Mouse (Mus musculus) thymus, adult 2 months (tissue): ENCODE data around the gene Ublcp1. TPM values are rescaled to one million over a fixed set of nuclear protein-coding genes. Genes with fewer than 3 reads are reported as not detected.
A peak's percentile ranks its signal among the peaks of the same experiment; 100 is the strongest.

Experiments used
- DNase-seq: peaks from one replicate; pipeline ENCODE4 v3.0.0; 2021
- H3K27ac ChIP-seq: fragments of 200-500 bp; 2 replicates; pipeline ENCODE4 v1.5.1; 2012; ENCODE audit warnings: low read length, control low read depth; ENCODE audit not compliant: control insufficient read depth, insufficient read depth
- H3K27me3 ChIP-seq: fragments of 200-500 bp; 2 replicates; pipeline ENCODE4 v1.6.1; 2012; ENCODE audit warnings: mild to moderate bottlenecking, low read length, moderate library complexity, mixed read lengths; ENCODE audit not compliant: control insufficient read depth, insufficient read depth
- H3K36me3 ChIP-seq: fragments of 200-500 bp; 2 replicates; pipeline ENCODE4 v1.6.1; 2012; ENCODE audit warnings: mild to moderate bottlenecking, low read length, moderate library complexity; ENCODE audit not compliant: control insufficient read depth, insufficient read depth
- H3K4me1 ChIP-seq: fragments of 200-500 bp; replicated peaks from 2 replicates; pipeline ENCODE4 v1.6.1; 2012; ENCODE audit warnings: low read length; ENCODE audit not compliant: control insufficient read depth, insufficient read depth
- H3K4me3 ChIP-seq: fragments of 200-500 bp; 2 replicates; pipeline ENCODE4 v1.5.1; 2012; ENCODE audit warnings: mild to moderate bottlenecking, low read length, control low read depth, moderate library complexity; ENCODE audit not compliant: control insufficient read depth, insufficient read depth
- CTCF ChIP-seq: fragments of 200-500 bp; IDR thresholded peaks from 2 replicates; pipeline ENCODE4 v1.5.1; 2012; ENCODE audit warnings: mild to moderate bottlenecking, control low read depth, low read length, moderate library complexity, borderline replicate concordance; ENCODE audit not compliant: control insufficient read depth, poor library complexity, insufficient read depth; ENCODE audit errors: extremely low read depth
- POLR2A ChIP-seq: fragments of 200-500 bp; IDR thresholded peaks from 2 replicates; pipeline ENCODE4 v1.6.1; 2012; ENCODE audit warnings: mild to moderate bottlenecking, low read length, control low read depth, moderate library complexity; ENCODE audit not compliant: control insufficient read depth, poor library complexity, insufficient read depth; ENCODE audit errors: extremely low read depth
- WGBS: fragments of 180-500 bp; shearing (Covaris S2); methylation state at CpG from one replicate; pipeline ENCODE4 v1.1.7; 2018; 5-methylcytosine and 5-hydroxymethylcytosine counted together
- polyA plus RNA-seq: library from polyadenylated mRNA; depleted of rRNA; stranded (reverse); fragments of >200 nt; gene quantifications from 2 replicates; pipeline ENCODE4 v1.2.3, GENCODE M21; 2012; rRNA removed

The Ublcp1 gene
- 10.1 and 10.7 TPM in 2 replicates for polyA plus RNA-seq

DNA sequence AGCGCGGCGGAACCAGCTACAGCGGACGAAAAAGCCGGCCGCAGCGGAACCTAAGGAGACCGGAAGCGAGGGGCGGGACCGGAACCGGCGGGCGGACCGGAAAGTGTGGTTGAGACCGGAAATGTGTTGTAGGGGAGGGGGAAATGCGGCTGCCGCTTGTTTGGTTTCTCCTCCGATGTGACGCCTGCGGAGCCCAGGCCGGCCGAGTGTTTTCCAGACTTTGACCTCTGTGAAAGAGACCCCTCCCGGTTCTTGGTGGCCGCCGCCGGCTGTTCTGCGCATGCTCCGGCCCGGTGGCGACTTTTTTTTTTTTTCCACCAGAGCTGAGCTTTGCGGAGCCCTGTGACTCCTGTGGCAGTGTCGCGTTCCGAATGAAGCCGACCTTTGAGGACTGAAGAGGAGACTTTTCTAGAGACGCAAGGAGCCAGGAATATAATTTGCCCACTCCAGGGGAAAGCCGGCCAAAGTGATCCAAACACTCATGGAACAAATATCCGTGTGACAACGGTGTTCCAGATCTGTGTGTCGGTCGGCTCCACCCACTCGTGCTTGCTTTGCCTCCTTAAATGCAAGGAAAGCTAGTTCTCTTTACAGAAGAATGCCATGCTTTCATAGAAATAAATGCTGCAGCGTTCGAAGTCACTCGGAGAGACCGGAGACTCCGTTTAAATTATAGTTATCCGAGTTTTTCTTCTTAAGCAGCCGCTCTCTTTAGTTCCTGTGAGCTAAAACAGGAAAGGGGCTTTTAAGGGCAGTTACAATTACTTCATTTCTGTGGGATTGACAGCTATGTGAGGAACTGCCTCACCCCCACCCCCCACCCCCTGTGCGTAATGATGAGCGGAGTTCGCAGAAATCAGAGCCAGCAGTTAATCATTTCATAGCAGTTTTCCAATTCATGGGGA lies at the start of gene Ublcp1:
Ublcp1 (minus strand) TSS at position 67 of the 905 bp plus-strand sequence.
- H3K36me3 ChIP-seq, result no peaks in the 10 kb centered on the region
- WGBS, result under 1% methylated on average over 54 of the region's 54 CpGs
- peaks cover 8% of the 10 kb centered on the region for H3K4me1 ChIP-seq
- peak within 1 kb of the TSS; percentile 92 for H3K27ac ChIP-seq
- no peaks in the 10 kb centered on the region for H3K27me3 ChIP-seq
- peak; percentile 93 for DNase-seq
- TF ChIP-seq POLR2A (peak; percentile 83), CTCF (0 out of 2 replicates have a peak, but pooled peaks have one; percentile 12)
- H3K4me3 ChIP-seq, result peak within 1 kb of the TSS; percentile 85

- Histone ChIP-seq H3K27me3 (no peaks in the 10 kb centered on the region), H3K4me3 (peak overlapping the region; percentile 97), H3K36me3 (no peaks in the 10 kb centered on the region; the same call in 1 of the 2 replicates), H3K4me1 (peaks cover 9% of the 10 kb centered on the region), H3K27ac (peak overlapping the region; percentile 95)
- peak; percentile 54 for DNase-seq
- TF ChIP-seq POLR2A, result no peak
- no peak for TF ChIP-seq CTCF
- under 1% methylated on average over 45 of the region's 61 CpGs for WGBS
These were observed 49.0 kb upstream of the Ublcp1 start for GRCm38 (mm10) chr11:44519096-44519949.

- Histone ChIP-seq H3K4me3 (peak within 1 kb of the TSS; percentile 97), H3K27ac (peak within 1 kb of the TSS; percentile 95), H3K36me3 (no peaks in the 10 kb centered on the region), H3K27me3 (no peaks in the 10 kb centered on the region), H3K4me1 (peaks cover 7% of the 10 kb centered on the region)
- under 1% methylated on average over 69 of the region's 70 CpGs for WGBS
- peak; percentile 92 for TF ChIP-seq POLR2A
- peak; percentile 41; the same call in 1 of the 2 replicates for TF ChIP-seq CTCF
- peak; percentile 72 for DNase-seq
These were observed 48.2 kb upstream of the Ublcp1 start, which contains the start of gene Rnf145 for GRCm38 (mm10) chr11:44518281-44519095. Rnf145 (plus strand) TSS chr11:44518964.

DNA sequence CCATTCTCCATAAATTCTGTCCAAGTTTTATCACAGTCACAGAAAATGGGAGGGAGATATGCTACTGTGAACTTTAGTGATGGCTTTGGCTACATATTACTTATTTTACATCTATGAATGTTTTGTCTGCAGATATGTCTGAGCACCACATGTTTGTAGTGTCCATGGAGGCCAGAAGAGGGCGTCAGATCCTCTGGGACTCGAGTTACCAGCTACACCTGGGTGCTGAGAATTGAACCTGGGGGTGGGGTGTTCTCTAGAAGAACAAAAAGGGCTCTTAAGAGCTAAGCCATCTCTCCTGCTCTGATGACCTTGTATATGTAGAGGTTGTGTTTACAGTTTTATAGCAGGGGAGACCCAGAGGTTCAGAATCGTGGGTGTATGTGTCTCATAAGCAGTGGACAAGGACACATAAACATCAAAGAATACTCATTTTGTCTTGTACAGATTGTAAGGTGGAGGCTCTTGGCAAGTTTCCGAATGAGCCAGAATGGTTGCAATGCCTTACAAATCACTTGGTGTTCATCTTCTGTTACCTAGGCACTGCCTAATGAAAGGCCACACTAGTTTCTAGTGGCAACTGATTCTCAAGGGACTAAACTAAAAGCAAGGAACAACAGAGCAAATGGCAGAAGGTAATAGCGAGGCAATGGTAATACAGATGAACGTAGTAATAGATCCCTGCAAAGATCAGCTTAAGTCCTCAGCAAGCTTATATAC lies 47.4 kb upstream of the Ublcp1 start:
- TF ChIP-seq POLR2A, result no peak
- no peak for TF ChIP-seq CTCF
- H3K4me3 ChIP-seq, result no peak overlapping the region
- H3K27ac ChIP-seq, result no peak overlapping the region
- no peak for DNase-seq
- WGBS, result 73% methylated on average over 6 of the region's 6 CpGs
- H3K27me3 ChIP-seq, result no peaks in the 10 kb centered on the region
- H3K4me1 ChIP-seq, result peaks cover 5% of the 10 kb centered on the region; the same call in 1 of the 2 replicates
- no peaks in the 10 kb centered on the region for H3K36me3 ChIP-seq

DNA sequence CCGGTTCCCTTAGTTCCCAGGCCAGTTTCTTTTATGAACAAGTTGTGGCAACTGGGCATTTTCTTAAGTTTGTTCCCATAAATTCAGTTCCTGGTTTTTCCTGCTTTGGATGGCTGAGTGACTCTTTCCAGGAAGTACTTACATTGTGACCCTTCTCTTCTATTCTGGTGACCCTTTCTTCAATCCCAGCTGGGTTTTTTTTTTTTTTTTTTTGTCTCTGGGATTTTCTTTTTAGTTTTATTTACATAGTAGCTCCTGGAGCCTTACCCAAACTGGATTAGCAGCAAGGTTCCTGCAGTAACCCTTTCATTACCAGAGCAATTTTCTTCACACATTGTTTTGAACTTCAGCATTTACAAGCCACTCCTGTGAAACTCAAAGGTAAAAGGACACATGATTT lies 46.1 kb upstream of the Ublcp1 start:
- 85% methylated on average over 1 of the region's 1 CpGs for WGBS
- no peak for TF ChIP-seq POLR2A
- no peak for TF ChIP-seq CTCF
- Histone ChIP-seq H3K4me1 (peaks cover 3% of the 10 kb centered on the region; the same call in 1 of the 2 replicates), H3K36me3 (no peaks in the 10 kb centered on the region), H3K4me3 (no peak overlapping the region), H3K27ac (no peak overlapping the region), H3K27me3 (no peaks in the 10 kb centered on the region)
- no peak for DNase-seq
